Mouse (Mus musculus) bone marrow macrophage, adult 2 months (primary cell): ENCODE data around the gene AW146154. TPM values are rescaled to one million over a fixed set of nuclear protein-coding genes. Genes with fewer than 3 reads are reported as not detected.
"Not testable (repeated sequence)": the region's sequence is repeated elsewhere in the genome, so short reads cannot be mapped to it uniquely, and the experiment has no call there.

Source experiments
- H3K27ac ChIP-seq: 2 replicates; pipeline ENCODE4 v1.5.1; 2012; ENCODE audit warnings: low read depth, low read length; ENCODE audit not compliant: insufficient read depth
- H3K4me1 ChIP-seq: 2 replicates; pipeline ENCODE4 v1.6.1; 2012; ENCODE audit warnings: low read length; ENCODE audit not compliant: control insufficient read depth, insufficient read depth
- H3K4me3 ChIP-seq: 2 replicates; pipeline ENCODE4 v1.5.1; 2012; ENCODE audit warnings: mild to moderate bottlenecking, low read length, moderate library complexity; ENCODE audit not compliant: insufficient read depth
- CTCF ChIP-seq: IDR thresholded peaks from 2 replicates; pipeline ENCODE4 v1.5.1; 2012; ENCODE audit warnings: low read depth, mild to moderate bottlenecking, low read length, moderate library complexity
- POLR2A ChIP-seq: IDR thresholded peaks from 2 replicates; pipeline ENCODE4 v1.6.1; 2012; ENCODE audit warnings: mild to moderate bottlenecking, low read depth, low read length, borderline replicate concordance
- polyA plus RNA-seq: library from polyadenylated mRNA; stranded (reverse); fragments of >200 nt; gene quantifications from 2 replicates; pipeline ENCODE4 v1.2.4, GENCODE M21; 2012; ENCODE audit not compliant: missing spikeins, insufficient read depth, insufficient read length

The AW146154 gene
- 8.9 and 14.2 TPM in 2 replicates for polyA plus RNA-seq

- H3K4me1 ChIP-seq = no peaks in the 10 kb centered on the region
- peak within 1 kb of the TSS; percentile 84 for H3K4me3 ChIP-seq
- no peak for TF ChIP-seq CTCF
- no peak for TF ChIP-seq POLR2A
- peak within 1 kb of the TSS; percentile 73 for H3K27ac ChIP-seq
Observed at GRCm38 (mm10) chr7:41499389-41500049, at the start of gene AW146154, which contains the start of gene Gm20449. Gene AW146154, minus strand, starts transcription at chr7:41499890. Gene Gm20449, minus strand, starts transcription at chr7:41499417.

- Histone ChIP-seq H3K4me3 (no peak overlapping the region), H3K4me1 (no peaks in the 10 kb centered on the region), H3K27ac (no peak overlapping the region)
- TF ChIP-seq CTCF = no peak
- TF ChIP-seq POLR2A = no peak
Observed at GRCm38 (mm10) chr7:41512672-41513071, 13.0 kb upstream of the AW146154 start.

GRCm38 (mm10) chr7:41512207-41512606, 12.5 kb upstream of the AW146154 start:
- Histone ChIP-seq H3K4me1 (no peaks in the 10 kb centered on the region), H3K27ac (no peak overlapping the region), H3K4me3 (no peak overlapping the region)
- TF ChIP-seq POLR2A (no peak), CTCF (no peak)

- TF ChIP-seq POLR2A = no peak
- TF ChIP-seq CTCF = no peak
- Histone ChIP-seq H3K4me1 (no peaks in the 10 kb centered on the region), H3K4me3 (no peak overlapping the region), H3K27ac (no peak overlapping the region)
Observed at GRCm38 (mm10) chr7:41502402-41502801, 2.7 kb upstream of the AW146154 start.

- H3K27ac ChIP-seq = no peak overlapping the region
- TF ChIP-seq CTCF = no peak
- no peak for TF ChIP-seq POLR2A
- peak overlapping the region; percentile 84 for H3K4me3 ChIP-seq
- H3K4me1 ChIP-seq = no peaks in the 10 kb centered on the region
Observed at GRCm38 (mm10) chr7:41500151-41500934, 653 bp upstream of the AW146154 start.

GRCm38 (mm10) chr7:41499018-41499388, 687 bp downstream of the AW146154 start:
- peak overlapping the region; percentile 84 for H3K4me3 ChIP-seq
- H3K27ac ChIP-seq = peak overlapping the region; percentile 73
- not testable (repeated sequence) for H3K4me1 ChIP-seq

GRCm38 (mm10) chr7:41498464-41498863, 1.2 kb downstream of the AW146154 start:
- not testable (repeated sequence) for H3K27ac ChIP-seq, H3K4me1 ChIP-seq
- peak overlapping the region; percentile 84; the same call in 1 of the 2 replicates for H3K4me3 ChIP-seq

GRCm38 (mm10) chr7:41497871-41498270, 1.8 kb downstream of the AW146154 start:
- no peaks in the 10 kb centered on the region for H3K4me1 ChIP-seq
- H3K4me3 ChIP-seq = no peak overlapping the region
- TF ChIP-seq POLR2A (no peak), CTCF (no peak)
- no peak overlapping the region for H3K27ac ChIP-seq

GRCm38 (mm10) chr7:41451864-41452263, 47.8 kb downstream of the AW146154 start:
- Histone ChIP-seq H3K4me3 (no peak overlapping the region), H3K4me1 (no peaks in the 10 kb centered on the region), H3K27ac (no peak overlapping the region)
- no peak for TF ChIP-seq CTCF
- no peak for TF ChIP-seq POLR2A

GRCm38 (mm10) chr7:41448596-41448995, 51.1 kb downstream of the AW146154 start, which contains the start of gene Vmn2r57:
Gene Vmn2r57, minus strand, starts transcription at chr7:41448696.
- not testable (repeated sequence) for H3K27ac ChIP-seq, H3K4me3 ChIP-seq, H3K4me1 ChIP-seq

Other genes starting within 250 kb of the AW146154 start
- gene AI987944, start 106.5 kb downstream of the AW146154 start, polyA plus RNA-seq = 21.5 and 21.9 TPM in 2 replicates
- not detected in 2 replicates for gene Vmn2r57, start 51.2 kb downstream of the AW146154 start, polyA plus RNA-seq
- 0.16 TPM in 1 of 2 replicates, not detected in the other for gene Gm20449, start 473 bp downstream of the AW146154 start, polyA plus RNA-seq
- not detected in 2 replicates for gene Gm6871, start 73.8 kb upstream of the AW146154 start, polyA plus RNA-seq
- 6.7 and 9.9 TPM in 2 replicates for gene 2610021A01Rik, start 99.3 kb upstream of the AW146154 start, polyA plus RNA-seq
- gene Zfp788, start 133.3 kb upstream of the AW146154 start, polyA plus RNA-seq = 12.2 and 15.5 TPM in 2 replicates